Mouse (Mus musculus): Measurements from ENCODE around the gene Macrod2. TPM values are rescaled to one million over a fixed set of nuclear protein-coding genes. Genes with fewer than 3 reads are reported as not detected.

Macrod2 gene
- polyA plus RNA-seq, 1 experiment from 2014 or later, result 31.0 TPM

- H3K4me1 ChIP-seq, result no peaks in the 10 kb centered on the region
- no peak for ATAC-seq (ENCODE audit: insufficient number of reproducible peaks, low FRiP score, low TSS enrichment, low read depth)
- no peaks in the 10 kb centered on the region for H3K36me3 ChIP-seq
- no peaks in the 10 kb centered on the region for H3K27me3 ChIP-seq
- H3K9ac ChIP-seq, result no peak overlapping the region
- WGBS, result 26% methylated on average over 5 of the region's 5 CpGs
- no peak overlapping the region for H3K27ac ChIP-seq
- no peak overlapping the region for H3K4me3 ChIP-seq
- no peaks in the 10 kb centered on the region for H3K9me3 ChIP-seq
- H3K4me2 ChIP-seq, result no peak overlapping the region
Observed at GRCm38 (mm10) chr2:140500951-140501350, 105.8 kb downstream of the Macrod2 start.

DNA sequence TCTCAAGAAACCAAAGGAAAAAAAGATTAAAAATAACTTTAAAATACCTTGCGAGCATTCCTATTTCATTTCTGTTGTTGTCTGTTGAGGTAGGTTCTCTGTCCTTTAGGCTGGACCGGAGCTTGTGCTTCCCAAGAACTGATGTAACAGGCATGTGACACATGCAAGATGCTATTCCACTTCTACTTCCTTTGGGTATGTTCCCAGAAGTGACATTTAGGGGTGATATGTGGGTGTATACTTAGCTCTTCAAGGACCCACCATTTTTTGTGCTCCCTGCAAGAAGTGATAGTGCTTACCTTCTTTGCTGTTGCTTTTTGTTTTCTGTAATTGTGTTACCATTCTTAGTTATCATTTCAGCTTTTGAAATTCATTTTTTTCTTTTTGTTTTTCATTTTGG lies 126.4 kb downstream of the Macrod2 start:
- no peaks in the 10 kb centered on the region for H3K27me3 ChIP-seq
- no peak overlapping the region for H3K9ac ChIP-seq
- no peak for ATAC-seq (ENCODE audit: insufficient number of reproducible peaks, low FRiP score, low TSS enrichment, low read depth)
- H3K4me3 ChIP-seq, result no peak overlapping the region
- no peaks in the 10 kb centered on the region for H3K4me1 ChIP-seq
- H3K27ac ChIP-seq, result no peak overlapping the region
- no peaks in the 10 kb centered on the region for H3K9me3 ChIP-seq
- no peaks in the 10 kb centered on the region for H3K36me3 ChIP-seq
- no peak overlapping the region for H3K4me2 ChIP-seq
- WGBS, result 92% methylated on average over 2 of the region's 2 CpGs

GRCm38 (mm10) chr2:140530214-140530613 lies 135.1 kb downstream of the Macrod2 start:
- Histone ChIP-seq H3K4me2 (no peak overlapping the region), H3K9me3 (no peaks in the 10 kb centered on the region), H3K27me3 (no peaks in the 10 kb centered on the region), H3K36me3 (no peaks in the 10 kb centered on the region), H3K27ac (no peak overlapping the region), H3K4me1 (no peaks in the 10 kb centered on the region), H3K4me3 (no peak overlapping the region), H3K9ac (no peak overlapping the region)
- no peak for ATAC-seq (ENCODE audit: insufficient number of reproducible peaks, low FRiP score, low TSS enrichment, low read depth)
- 70% methylated on average over 2 of the region's 2 CpGs for WGBS

- Histone ChIP-seq H3K36me3 (no peaks in the 10 kb centered on the region), H3K9ac (no peak overlapping the region), H3K4me1 (no peaks in the 10 kb centered on the region), H3K4me2 (no peak overlapping the region), H3K4me3 (no peak overlapping the region), H3K27me3 (no peaks in the 10 kb centered on the region), H3K27ac (no peak overlapping the region), H3K9me3 (no peaks in the 10 kb centered on the region)
- 76% methylated on average over 3 of the region's 3 CpGs for WGBS
- ATAC-seq (ENCODE audit: insufficient number of reproducible peaks, low FRiP score, low TSS enrichment, low read depth), result no peak
Observed at GRCm38 (mm10) chr2:140532024-140532423, 136.9 kb downstream of the Macrod2 start.

DNA sequence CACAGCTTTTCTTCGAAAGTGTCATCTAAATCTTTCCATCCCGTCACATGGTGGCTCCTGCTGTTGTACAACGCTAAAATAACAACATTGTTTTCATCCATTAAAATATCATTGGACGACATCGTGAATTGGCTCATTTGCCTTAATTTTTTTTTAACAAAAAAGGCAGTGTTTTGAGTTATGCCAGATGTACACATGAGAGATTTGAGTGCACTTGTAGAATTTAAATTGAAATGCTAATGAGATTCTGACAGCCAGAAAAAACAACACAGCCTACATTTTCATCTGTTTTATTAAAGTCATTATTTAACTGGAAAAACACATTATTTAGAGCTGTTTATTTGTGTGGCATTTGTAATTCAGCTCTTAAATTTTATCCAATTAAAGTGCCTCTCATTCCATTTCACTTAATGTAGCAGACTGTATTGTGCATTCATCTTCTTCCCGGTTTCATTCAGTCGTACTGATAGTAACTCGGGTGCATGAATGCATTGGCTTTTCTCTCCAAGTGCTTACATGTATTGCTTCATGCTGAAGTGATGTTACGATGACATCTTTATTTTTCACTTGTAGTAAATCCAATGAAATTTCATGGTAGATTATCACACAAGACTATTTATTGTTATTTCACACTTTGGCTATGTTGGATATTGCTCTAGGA lies 137.9 kb downstream of the Macrod2 start:
- 69% methylated on average over 9 of the region's 9 CpGs for WGBS
- H3K27me3 ChIP-seq, result no peaks in the 10 kb centered on the region
- H3K9ac ChIP-seq, result no peak overlapping the region
- H3K9me3 ChIP-seq, result no peaks in the 10 kb centered on the region
- no peak overlapping the region for H3K4me2 ChIP-seq
- no peak for ATAC-seq (ENCODE audit: insufficient number of reproducible peaks, low FRiP score, low TSS enrichment, low read depth)
- H3K36me3 ChIP-seq, result no peaks in the 10 kb centered on the region
- H3K27ac ChIP-seq, result no peak overlapping the region
- no peaks in the 10 kb centered on the region for H3K4me1 ChIP-seq
- no peak overlapping the region for H3K4me3 ChIP-seq

- 81% methylated on average over 8 of the region's 8 CpGs for WGBS
- Histone ChIP-seq H3K36me3 (no peaks in the 10 kb centered on the region), H3K27me3 (no peaks in the 10 kb centered on the region), H3K9ac (no peak overlapping the region), H3K4me2 (no peak overlapping the region), H3K27ac (no peak overlapping the region), H3K9me3 (no peaks in the 10 kb centered on the region), H3K4me3 (no peak overlapping the region), H3K4me1 (no peaks in the 10 kb centered on the region)
- no peak for ATAC-seq (ENCODE audit: insufficient number of reproducible peaks, low FRiP score, low TSS enrichment, low read depth)
Observed at GRCm38 (mm10) chr2:140533621-140534020, 138.5 kb downstream of the Macrod2 start.

DNA sequence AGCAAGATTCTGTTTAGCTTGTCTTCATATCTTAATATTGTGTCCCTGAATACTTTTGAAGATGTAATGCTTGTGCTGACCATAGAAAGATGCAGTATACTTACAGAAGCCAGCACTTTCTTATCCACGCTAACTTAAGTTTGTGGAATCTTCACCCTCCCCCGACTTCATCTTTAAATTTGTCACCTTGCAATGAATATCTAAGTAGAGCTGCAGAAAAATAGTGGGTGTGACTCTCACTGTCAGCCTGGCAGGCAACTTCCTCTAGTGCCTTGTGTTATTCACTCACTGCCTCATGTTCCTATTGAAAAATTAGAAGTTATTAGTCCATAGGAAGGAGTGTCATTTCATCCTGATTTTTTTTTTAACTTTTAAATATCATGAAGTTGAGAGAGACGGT lies 139.5 kb downstream of the Macrod2 start:
- Histone ChIP-seq H3K9me3 (no peaks in the 10 kb centered on the region), H3K36me3 (no peaks in the 10 kb centered on the region), H3K27me3 (no peaks in the 10 kb centered on the region), H3K9ac (no peak overlapping the region), H3K27ac (no peak overlapping the region), H3K4me2 (no peak overlapping the region), H3K4me3 (no peak overlapping the region), H3K4me1 (no peaks in the 10 kb centered on the region)
- 83% methylated on average over 3 of the region's 3 CpGs for WGBS
- no peak for ATAC-seq (ENCODE audit: insufficient number of reproducible peaks, low FRiP score, low TSS enrichment, low read depth)

GRCm38 (mm10) chr2:140535832-140536571 lies 140.9 kb downstream of the Macrod2 start:
- no peak for ATAC-seq (ENCODE audit: insufficient number of reproducible peaks, low FRiP score, low TSS enrichment, low read depth)
- H3K27me3 ChIP-seq, result no peaks in the 10 kb centered on the region
- no peaks in the 10 kb centered on the region for H3K36me3 ChIP-seq
- H3K9me3 ChIP-seq, result no peaks in the 10 kb centered on the region
- WGBS, result 89% methylated on average over 5 of the region's 5 CpGs
- no peak overlapping the region for H3K27ac ChIP-seq
- H3K4me1 ChIP-seq, result no peaks in the 10 kb centered on the region
- H3K4me2 ChIP-seq, result no peak overlapping the region
- H3K9ac ChIP-seq, result no peak overlapping the region
- H3K4me3 ChIP-seq, result no peak overlapping the region

DNA sequence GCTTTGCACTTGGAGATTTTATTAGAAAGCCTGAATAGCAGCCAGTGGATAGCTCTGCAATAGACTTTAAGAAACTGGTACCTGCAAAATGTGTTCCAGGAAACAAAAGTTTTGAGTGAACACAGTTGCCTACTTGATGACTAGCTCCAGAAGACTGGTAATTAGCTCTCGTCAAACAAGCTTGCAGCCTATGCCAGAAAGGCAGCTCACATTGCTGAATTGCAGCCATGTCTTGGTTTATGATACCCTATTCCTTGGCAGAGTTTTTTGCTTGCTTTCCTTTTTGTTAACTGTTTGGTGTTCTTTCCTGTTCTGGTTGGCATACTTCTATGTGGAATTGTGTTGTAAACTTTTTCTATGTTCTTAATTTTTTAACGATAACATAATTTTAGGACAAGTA lies 154.2 kb downstream of the Macrod2 start:
- H3K36me3 ChIP-seq, result no peaks in the 10 kb centered on the region
- H3K9ac ChIP-seq, result no peak overlapping the region
- H3K4me3 ChIP-seq, result no peak overlapping the region
- no peak overlapping the region for H3K4me2 ChIP-seq
- H3K27ac ChIP-seq, result no peak overlapping the region
- no peaks in the 10 kb centered on the region for H3K27me3 ChIP-seq
- ATAC-seq (ENCODE audit: insufficient number of reproducible peaks, low FRiP score, low TSS enrichment, low read depth), result no peak
- 41% methylated on average over 2 of the region's 2 CpGs for WGBS
- H3K9me3 ChIP-seq, result no peaks in the 10 kb centered on the region
- H3K4me1 ChIP-seq, result no peaks in the 10 kb centered on the region

- no peak overlapping the region for H3K9ac ChIP-seq
- H3K36me3 ChIP-seq, result no peaks in the 10 kb centered on the region
- no peak overlapping the region for H3K4me3 ChIP-seq
- no peaks in the 10 kb centered on the region for H3K27me3 ChIP-seq
- H3K4me2 ChIP-seq, result no peak overlapping the region
- H3K27ac ChIP-seq, result no peak overlapping the region
- ATAC-seq (ENCODE audit: insufficient number of reproducible peaks, low FRiP score, low TSS enrichment, low read depth), result no peak
- WGBS, result 81% methylated on average over 2 of the region's 2 CpGs
- H3K9me3 ChIP-seq, result no peaks in the 10 kb centered on the region
- no peaks in the 10 kb centered on the region for H3K4me1 ChIP-seq
Observed at GRCm38 (mm10) chr2:140561426-140561825, 166.3 kb downstream of the Macrod2 start.

GRCm38 (mm10) chr2:140570874-140571273 lies 175.8 kb downstream of the Macrod2 start:
- WGBS, result 81% methylated on average over 6 of the region's 6 CpGs
- no peak for ATAC-seq (ENCODE audit: insufficient number of reproducible peaks, low FRiP score, low TSS enrichment, low read depth)

GRCm38 (mm10) chr2:140592537-140593261 lies 197.6 kb downstream of the Macrod2 start:
- H3K9me3 ChIP-seq, result no peaks in the 10 kb centered on the region
- H3K4me1 ChIP-seq, result no peaks in the 10 kb centered on the region
- 68% methylated on average over 3 of the region's 3 CpGs for WGBS
- no peak overlapping the region for H3K9ac ChIP-seq
- no peak overlapping the region for H3K27ac ChIP-seq
- H3K4me3 ChIP-seq, result no peak overlapping the region
- no peaks in the 10 kb centered on the region for H3K36me3 ChIP-seq
- no peak for ATAC-seq (ENCODE audit: insufficient number of reproducible peaks, low FRiP score, low TSS enrichment, low read depth)
- no peaks in the 10 kb centered on the region for H3K27me3 ChIP-seq
- H3K4me2 ChIP-seq, result no peak overlapping the region

More at GRCm38 (mm10) chr2:140570874-140571273, 175.8 kb downstream of the Macrod2 start:
- no peak overlapping the region for H3K27ac ChIP-seq
- no peak overlapping the region for H3K4me3 ChIP-seq
- H3K4me2 ChIP-seq, result no peak overlapping the region
- no peaks in the 10 kb centered on the region for H3K9me3 ChIP-seq
- no peak overlapping the region for H3K9ac ChIP-seq
- no peaks in the 10 kb centered on the region for H3K27me3 ChIP-seq
- H3K36me3 ChIP-seq, result no peaks in the 10 kb centered on the region
- H3K4me1 ChIP-seq, result no peaks in the 10 kb centered on the region
